Mouse (Mus musculus) thymus, postnatal 14 days (tissue): ENCODE data around the gene Wasf2.
A peak's percentile ranks its signal among the peaks of the same experiment; 100 is the strongest.

Experiments
- DNase-seq: peaks from one replicate; pipeline ENCODE4 v3.0.0; 2021

Gene Wasf2

DNA sequence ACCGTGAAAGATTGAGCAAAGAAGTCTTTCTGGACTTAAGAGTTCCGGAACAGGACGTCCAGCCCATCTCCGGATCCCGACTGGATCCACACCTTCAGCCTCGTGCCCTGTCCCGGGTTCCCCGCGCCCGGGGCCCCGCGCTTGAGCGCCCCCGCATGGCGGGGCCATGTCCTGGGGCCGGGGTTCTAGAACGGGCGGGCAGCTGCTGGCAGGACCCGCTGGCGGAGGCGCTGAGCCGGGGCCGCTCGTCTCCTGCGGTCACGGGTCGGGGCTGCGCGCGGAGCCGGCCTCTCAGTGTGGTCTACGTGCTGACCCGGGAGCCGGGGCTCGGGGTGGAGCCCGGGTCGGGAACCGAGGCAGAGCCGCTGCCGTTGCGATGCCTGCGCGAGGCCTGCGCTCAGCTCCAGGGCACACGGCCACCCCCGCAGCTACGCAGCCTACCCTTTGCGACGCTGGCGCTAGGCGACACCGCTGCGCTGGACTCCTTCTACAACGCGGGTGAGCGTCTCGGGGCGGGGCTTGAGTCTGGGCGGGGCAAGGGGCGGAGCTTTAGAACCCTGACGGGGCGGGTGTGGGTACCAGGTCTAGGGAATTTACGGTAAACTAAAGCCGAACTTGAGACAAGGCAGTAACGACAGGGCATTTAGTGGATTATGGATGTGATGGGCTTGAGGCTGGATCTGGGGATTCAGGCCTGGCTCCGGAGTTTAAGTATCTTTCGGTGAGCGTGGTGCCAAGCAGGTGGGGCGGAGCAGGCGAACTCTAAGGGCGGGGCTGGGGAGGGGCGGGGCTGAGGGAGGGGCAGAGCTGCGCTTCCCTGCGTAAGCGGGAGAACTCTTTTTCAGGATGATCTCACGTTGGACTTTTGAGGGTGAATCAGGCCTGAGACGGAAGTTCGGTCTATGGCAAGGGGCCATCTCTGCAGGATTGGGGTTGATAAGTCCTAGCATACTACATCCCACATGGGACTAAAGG, 110.9 kb downstream of the Wasf2 start:
- peak; percentile 93 for DNase-seq

- no peak for DNase-seq
Observed at GRCm38 (mm10) chr4:133241910-133242309, 111.6 kb downstream of the Wasf2 start.

GRCm38 (mm10) chr4:133242710-133243109, 112.4 kb downstream of the Wasf2 start:
- DNase-seq, result no peak

DNA sequence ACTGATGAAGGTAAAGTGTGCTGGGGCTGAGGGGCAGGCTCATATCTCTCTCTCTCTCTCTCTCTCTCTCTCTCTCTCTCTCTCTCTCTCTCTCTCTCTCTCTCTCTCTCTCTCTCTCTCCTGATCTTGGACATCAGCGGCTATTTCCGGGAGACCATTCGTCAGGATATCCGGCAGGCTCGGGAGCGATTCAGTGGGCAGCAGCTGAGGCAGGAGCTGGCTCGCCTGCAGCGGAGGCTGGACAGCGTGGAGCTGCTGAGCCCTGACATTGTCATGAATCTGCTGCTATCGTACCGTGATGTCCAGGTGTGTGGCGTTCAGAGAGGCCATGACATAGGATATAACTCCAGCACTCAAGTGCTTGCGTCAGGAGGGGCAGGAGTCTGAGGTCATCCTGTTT, 113.2 kb downstream of the Wasf2 start:
- DNase-seq, result no peak

GRCm38 (mm10) chr4:133244289-133244688, 114.0 kb downstream of the Wasf2 start:
- DNase-seq, result no peak

DNA sequence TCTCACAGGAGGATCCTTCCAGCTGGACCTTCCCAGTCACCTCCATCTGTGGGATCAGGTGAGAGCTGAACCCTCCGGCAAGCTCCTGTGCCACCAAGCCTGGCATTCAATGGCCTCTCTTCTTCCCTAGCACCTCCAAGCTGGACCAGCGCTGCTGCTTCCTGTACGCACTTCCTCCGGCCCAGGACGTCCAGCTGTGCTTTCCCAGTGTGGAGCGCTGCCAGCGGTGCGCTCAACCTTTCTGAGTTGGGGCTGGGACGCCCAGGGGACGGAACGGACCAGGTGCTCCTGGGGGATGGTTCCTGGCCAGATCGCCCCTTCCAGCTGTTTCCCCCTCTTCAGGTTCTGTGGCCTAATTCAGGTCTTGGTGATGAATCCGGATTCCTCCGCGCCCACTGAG, 116.8 kb downstream of the Wasf2 start:
- no peak for DNase-seq

GRCm38 (mm10) chr4:133247806-133248449, 117.6 kb downstream of the Wasf2 start:
- no peak for DNase-seq
